Mouse (Mus musculus) G1E (cell line): Measurements from ENCODE around the gene Colq. TPM values are rescaled to one million over a fixed set of nuclear protein-coding genes. Genes with fewer than 3 reads are reported as not detected.

Source experiments
- ATAC-seq: 2 replicates; pipeline ENCODE4 v1.8.0; 2016; ENCODE audit warnings: mild to moderate bottlenecking; ENCODE audit not compliant: insufficient number of reproducible peaks, poor library complexity, low FRiP score, severe bottlenecking; ENCODE audit errors: extremely low read depth
- DNase-seq: peaks from one replicate; pipeline ENCODE4 v3.0.0; 2012; ENCODE audit warnings: low spot score
- H3K27me3 ChIP-seq: 2 replicates; pipeline ENCODE4 v1.6.1; 2012; ENCODE audit warnings: mild to moderate bottlenecking, low read length, inconsistent platforms; ENCODE audit not compliant: insufficient read depth
- H3K36me3 ChIP-seq: replicated peaks from 2 replicates; pipeline ENCODE3; 2012; ENCODE audit warnings: mild to moderate bottlenecking, inconsistent platforms
- H3K4me1 ChIP-seq: 2 replicates; pipeline ENCODE4 v1.6.1; 2012; ENCODE audit warnings: low read depth, low read length, inconsistent platforms, mixed read lengths; ENCODE audit not compliant: insufficient read depth
- H3K4me3 ChIP-seq: 2 replicates; pipeline ENCODE4 v1.5.1; 2012; ENCODE audit warnings: low read depth, mild to moderate bottlenecking, inconsistent platforms, low read length, moderate library complexity, mixed read lengths
- H3K9me3 ChIP-seq: replicated peaks from 2 replicates; pipeline ENCODE4 v1.6.1; 2012; ENCODE audit warnings: inconsistent platforms
- CTCF ChIP-seq: IDR thresholded peaks from 2 replicates; pipeline ENCODE4 v1.5.1; 2012; ENCODE audit warnings: low read depth, low read length, inconsistent platforms, mixed read lengths
- GATA1 ChIP-seq: IDR thresholded peaks from 2 replicates; pipeline ENCODE4 v1.6.1; 2012; ENCODE audit warnings: borderline replicate concordance, low read length, inconsistent platforms, mixed read lengths
- GATA2 ChIP-seq: IDR thresholded peaks from 2 replicates; pipeline ENCODE4 v1.6.1; 2012; ENCODE audit warnings: low read depth, low read length, inconsistent platforms, borderline replicate concordance
- POLR2AphosphoS5 ChIP-seq: IDR thresholded peaks from 2 replicates; pipeline ENCODE4 v1.6.1; 2012; ENCODE audit warnings: low read depth, low read length, inconsistent platforms; ENCODE audit not compliant: insufficient replicate concordance
- TAL1 ChIP-seq: conservative IDR thresholded peaks from 2 replicates; pipeline ENCODE4 v1.6.1; 2012; ENCODE audit warnings: low read depth, low read length, inconsistent platforms, mixed read lengths
- polyA plus RNA-seq: library from polyadenylated mRNA; stranded (reverse); fragments of >175 nt; gene quantifications from 2 replicates; pipeline ENCODE4 v1.2.3, GENCODE M21; 2012
- total RNA-seq, 2 experiments: library from RNA; stranded (forward) in 1 of 2; stranded (reverse) in 1 of 2; fragments of 200-1000 nt in 1 of 2; fragments of >200 nt in 1 of 2; fragmentation: Nextera tagmentation in 1 of 2; gene quantifications; 2 replicates each; pipeline ENCODE4 v1.2.3; 2014 to 2017

The Colq gene
- total and polyA plus RNA-seq, 3 experiments: 0.44 TPM; not detected in 2

- Histone ChIP-seq H3K4me1 (no peaks in the 10 kb centered on the region), H3K36me3 (no peaks in the 10 kb centered on the region), H3K27me3 (peaks cover 38% of the 10 kb centered on the region), H3K4me3 (no peak overlapping the region), H3K9me3 (no peaks in the 10 kb centered on the region)
- ATAC-seq: no peak
- DNase-seq: no peak
- TF ChIP-seq POLR2AphosphoS5: no peak
Measured at GRCm38 (mm10) chr14:31557784-31558183, 33.4 kb downstream of the Colq start.

- Histone ChIP-seq H3K9me3 (no peaks in the 10 kb centered on the region), H3K36me3 (no peaks in the 10 kb centered on the region), H3K4me1 (no peaks in the 10 kb centered on the region), H3K4me3 (no peak overlapping the region), H3K27me3 (peaks cover 40% of the 10 kb centered on the region)
- no peak for ATAC-seq
- no peak for DNase-seq
- TF ChIP-seq CTCF (no peak), GATA1 (no peak), TAL1 (no peak), GATA2 (no peak), POLR2AphosphoS5 (no peak)
Measured at GRCm38 (mm10) chr14:31557273-31557672, 33.9 kb downstream of the Colq start.

DNA sequence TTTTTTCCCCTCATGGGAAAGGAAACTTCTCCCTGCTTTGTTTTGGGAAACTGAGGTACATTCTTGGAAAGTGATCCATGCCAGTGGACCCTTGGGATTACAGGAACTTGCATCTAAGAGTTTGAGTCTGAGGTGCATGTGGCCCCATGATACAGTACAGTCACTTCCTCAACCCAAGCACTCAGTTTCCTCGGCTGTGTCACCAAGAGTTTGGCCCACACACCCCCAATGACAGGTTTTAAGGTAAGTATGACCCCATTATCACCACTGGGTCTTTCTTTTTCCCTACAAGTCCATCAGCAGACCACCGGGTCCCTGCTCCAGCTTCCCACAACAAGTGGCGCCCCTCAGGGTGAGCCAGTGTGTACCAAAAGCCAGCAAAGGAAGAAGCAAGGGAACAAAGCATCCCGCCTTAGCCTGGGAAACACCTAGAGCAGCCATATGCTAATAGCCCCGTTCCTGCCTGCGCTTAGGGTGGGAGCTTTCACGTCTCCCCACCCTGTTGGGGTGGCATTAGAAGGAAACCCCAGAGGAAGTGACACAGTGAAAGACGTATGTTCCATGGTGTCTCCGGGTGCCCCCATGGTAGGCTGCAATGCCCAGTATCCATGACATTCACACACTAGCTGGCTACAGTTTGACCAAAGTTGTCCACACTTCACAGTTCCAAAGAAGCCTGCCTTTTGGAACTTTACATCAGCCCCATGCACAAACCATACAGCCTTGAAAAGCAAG lies 34.5 kb downstream of the Colq start:
- Histone ChIP-seq H3K36me3 (no peaks in the 10 kb centered on the region), H3K9me3 (no peaks in the 10 kb centered on the region), H3K4me3 (no peak overlapping the region), H3K4me1 (no peaks in the 10 kb centered on the region), H3K27me3 (peaks cover 42% of the 10 kb centered on the region)
- ATAC-seq: no peak
- DNase-seq: no peak
- no peak for TF ChIP-seq POLR2AphosphoS5
- TF ChIP-seq GATA1: no peak
- no peak for TF ChIP-seq TAL1

DNA sequence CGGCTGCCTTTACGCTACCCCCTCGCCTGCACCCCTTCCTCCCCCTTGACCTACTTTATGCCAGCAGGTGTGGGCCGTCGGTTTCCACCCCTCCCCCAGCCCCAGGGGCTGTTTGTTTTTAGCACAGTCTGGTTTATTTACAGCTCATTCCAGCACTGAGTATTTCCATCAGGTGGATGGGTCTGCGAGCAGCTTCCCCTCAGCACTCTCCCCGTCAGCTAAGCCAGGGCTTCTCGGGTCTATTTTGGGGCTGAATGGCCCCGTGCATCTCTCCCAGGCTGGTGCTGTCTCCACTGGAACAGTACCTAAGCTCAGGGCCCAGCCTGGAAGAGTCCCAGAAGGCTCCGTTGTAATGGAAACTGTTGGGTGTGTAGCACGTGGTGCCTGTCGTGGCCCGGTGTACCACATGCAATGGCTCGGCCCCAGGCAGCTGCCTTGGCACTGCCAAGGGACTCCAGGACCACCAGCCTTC lies 35.1 kb downstream of the Colq start:
- no peak overlapping the region for H3K4me3 ChIP-seq
- peaks cover 41% of the 10 kb centered on the region for H3K27me3 ChIP-seq
- H3K9me3 ChIP-seq: no peaks in the 10 kb centered on the region
- no peaks in the 10 kb centered on the region for H3K4me1 ChIP-seq
- no peak for TF ChIP-seq GATA1
- no peak for TF ChIP-seq TAL1
- TF ChIP-seq CTCF: no peak
- no peak for TF ChIP-seq GATA2
- no peak for TF ChIP-seq POLR2AphosphoS5
- H3K36me3 ChIP-seq: no peaks in the 10 kb centered on the region
- no peak for ATAC-seq
- no peak for DNase-seq

DNA sequence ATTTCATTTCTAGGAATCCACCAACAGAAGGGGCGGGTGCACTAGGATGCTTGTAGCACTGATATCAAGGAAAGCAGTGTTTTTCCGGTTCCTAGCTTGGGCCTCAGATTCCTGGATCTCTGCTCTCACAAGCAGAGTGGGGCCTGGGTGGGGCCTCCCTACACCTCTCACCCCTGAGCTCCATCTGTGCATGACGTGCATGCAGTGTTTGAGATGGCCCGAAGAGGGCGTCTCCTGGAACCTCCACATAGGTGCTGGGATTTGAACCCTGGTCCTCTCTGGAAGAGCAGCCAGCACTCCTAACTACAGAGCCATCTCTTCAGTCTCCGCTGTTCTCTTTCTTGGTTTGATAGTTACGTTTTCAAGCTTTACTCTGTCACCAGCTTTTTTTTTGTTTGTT lies 36.1 kb downstream of the Colq start:
- Histone ChIP-seq H3K9me3 (no peaks in the 10 kb centered on the region), H3K4me3 (no peak overlapping the region), H3K36me3 (no peaks in the 10 kb centered on the region), H3K4me1 (no peaks in the 10 kb centered on the region), H3K27me3 (peaks cover 40% of the 10 kb centered on the region)
- DNase-seq: no peak
- TF ChIP-seq CTCF (no peak), POLR2AphosphoS5 (no peak), GATA2 (no peak), GATA1 (no peak), TAL1 (no peak)
- ATAC-seq: no peak

DNA sequence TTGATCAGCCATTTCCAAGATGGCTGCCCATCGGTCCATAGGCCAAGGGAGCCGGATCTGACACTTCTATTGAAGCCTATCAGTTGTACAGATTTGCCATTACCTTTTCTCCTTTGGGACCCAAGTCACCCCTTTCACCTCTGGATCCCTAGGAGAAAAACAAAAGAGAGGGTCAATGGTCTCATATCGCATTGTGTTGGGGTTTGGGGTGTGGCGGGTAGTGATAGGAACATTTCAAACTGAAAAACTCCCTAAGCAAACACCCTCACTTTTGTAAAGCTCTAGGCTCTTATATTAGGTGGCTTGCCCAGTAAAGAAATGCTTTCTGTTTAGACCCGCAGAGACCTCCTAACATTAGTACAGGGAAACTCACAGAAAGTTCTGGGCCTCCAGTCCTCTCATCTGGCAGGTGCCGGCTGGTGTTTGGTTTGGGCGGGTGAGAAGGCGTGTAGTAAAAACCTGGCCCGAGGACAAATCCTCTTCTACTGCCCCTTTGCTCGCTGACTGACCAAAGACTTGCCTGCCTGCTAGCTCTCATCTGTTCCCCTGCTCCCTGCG lies 47.2 kb downstream of the Colq start:
- Histone ChIP-seq H3K4me3 (no peak overlapping the region), H3K27me3 (peaks cover 53% of the 10 kb centered on the region), H3K9me3 (no peaks in the 10 kb centered on the region), H3K36me3 (no peaks in the 10 kb centered on the region), H3K4me1 (peaks cover 3% of the 10 kb centered on the region; the same call in 1 of the 2 replicates)
- ATAC-seq (no peak), DNase-seq (no peak)
- TF ChIP-seq GATA2 (no peak), POLR2AphosphoS5 (no peak), CTCF (no peak), TAL1 (no peak), GATA1 (no peak)

GRCm38 (mm10) chr14:31537298-31537697 lies 53.8 kb downstream of the Colq start:
- Histone ChIP-seq H3K4me3 (no peak overlapping the region), H3K4me1 (peaks cover 3% of the 10 kb centered on the region; the same call in 1 of the 2 replicates), H3K9me3 (no peaks in the 10 kb centered on the region), H3K36me3 (no peaks in the 10 kb centered on the region), H3K27me3 (peaks cover 41% of the 10 kb centered on the region)
- TF ChIP-seq GATA2 (no peak), CTCF (no peak), TAL1 (no peak), POLR2AphosphoS5 (no peak), GATA1 (no peak)
- DNase-seq (no peak), ATAC-seq (no peak)
